Mouse (Mus musculus): ENCODE results near the gene Pgf.

- TF ChIP-seq CTCF (conservative IDR thresholded peaks at IDR 0.05; ENCODE audit: low read length) (no peak), POU5F1 (IDR thresholded peaks at IDR 0.05; ENCODE audit: borderline replicate concordance, low read length) (no peak), NANOG (IDR thresholded peaks at IDR 0.05; ENCODE audit: borderline replicate concordance, low read length) (no peak)
Measured at GRCm38 (mm10) chr12:85184118-85184517, 6.5 kb upstream of the Pgf start.

Measured in E14TG2a.4 (cell line).